Mouse (Mus musculus) ES-Bruce4 (cell line): ENCODE results near the gene Grb10. TPM values are rescaled to one million over a fixed set of nuclear protein-coding genes. Genes with fewer than 3 reads are reported as not detected.

ENCODE experiments used
- H3K27ac ChIP-seq: 2 replicates; pipeline ENCODE4 v1.5.1; 2012; ENCODE audit warnings: low read length, inconsistent platforms; ENCODE audit not compliant: insufficient read depth
- H3K27me3 ChIP-seq: 2 replicates; pipeline ENCODE4 v1.6.1; 2012; ENCODE audit warnings: mild to moderate bottlenecking, low read length, inconsistent platforms; ENCODE audit not compliant: control insufficient read depth, poor library complexity, insufficient read depth, severe bottlenecking
- H3K36me3 ChIP-seq: 2 replicates; pipeline ENCODE4 v1.6.1; 2012; ENCODE audit warnings: inconsistent platforms, mild to moderate bottlenecking, low read length, moderate library complexity; ENCODE audit not compliant: control insufficient read depth, poor library complexity, insufficient read depth, severe bottlenecking
- H3K4me1 ChIP-seq: one replicate; pipeline ENCODE4 v1.8.1; 2011; ENCODE audit warnings: low read length; ENCODE audit not compliant: control insufficient read depth, insufficient read depth
- H3K4me3 ChIP-seq: 2 replicates; pipeline ENCODE4 v1.5.1; 2011; ENCODE audit warnings: low read depth, mild to moderate bottlenecking, low read length
- H3K9ac ChIP-seq: 2 replicates; pipeline ENCODE4 v1.6.1; 2012; ENCODE audit warnings: low read depth, mild to moderate bottlenecking, inconsistent platforms; ENCODE audit not compliant: poor library complexity, severe bottlenecking
- H3K9me3 ChIP-seq: replicated peaks from 2 replicates; pipeline ENCODE4 v1.6.1; 2012; ENCODE audit warnings: mild to moderate bottlenecking, low read length, inconsistent platforms; ENCODE audit not compliant: control insufficient read depth, poor library complexity, insufficient read depth, severe bottlenecking
- CTCF ChIP-seq: IDR thresholded peaks from one replicate; pipeline ENCODE4 v1.8.1; 2011; ENCODE audit warnings: low read depth, low read length
- EP300 ChIP-seq: IDR thresholded peaks from 2 replicates; pipeline ENCODE4 v1.6.1; 2011; ENCODE audit warnings: low read depth, low read length; ENCODE audit not compliant: insufficient read depth
- POLR2A ChIP-seq: IDR thresholded peaks from one replicate; pipeline ENCODE4 v1.8.1; 2011; ENCODE audit warnings: low read length; ENCODE audit not compliant: insufficient read depth
- polyA plus RNA-seq: library from polyadenylated mRNA; stranded (reverse); fragments of >200 nt; gene quantifications from 2 replicates; pipeline ENCODE4 v1.2.4, GENCODE M21; 2011; ENCODE audit warnings: low read depth; ENCODE audit not compliant: missing spikeins, insufficient read depth, insufficient read length

Grb10 gene
- polyA plus RNA-seq, 1 experiment: 160 TPM

- peaks cover 6% of the 10 kb centered on the region for H3K9me3 ChIP-seq
- H3K9ac ChIP-seq: no peak overlapping the region
- H3K4me3 ChIP-seq: no peak overlapping the region
- no peak for TF ChIP-seq POLR2A
- TF ChIP-seq CTCF: no peak
- no peak for TF ChIP-seq EP300
- H3K27ac ChIP-seq: no peak overlapping the region
- H3K36me3 ChIP-seq: peaks cover 8% of the 10 kb centered on the region; the same call in 1 of the 2 replicates
- H3K4me1 ChIP-seq: no peaks in the 10 kb centered on the region
- H3K27me3 ChIP-seq: no peaks in the 10 kb centered on the region
Measured at GRCm38 (mm10) chr11:11968830-11969229, 69.7 kb downstream of the Grb10 start.

GRCm38 (mm10) chr11:11967519-11967918, 71.0 kb downstream of the Grb10 start:
- no peak overlapping the region for H3K27ac ChIP-seq
- no peaks in the 10 kb centered on the region for H3K27me3 ChIP-seq
- H3K9ac ChIP-seq: no peak overlapping the region
- peaks cover 8% of the 10 kb centered on the region; the same call in 1 of the 2 replicates for H3K36me3 ChIP-seq
- H3K4me1 ChIP-seq: no peaks in the 10 kb centered on the region
- peaks cover 6% of the 10 kb centered on the region for H3K9me3 ChIP-seq
- H3K4me3 ChIP-seq: no peak overlapping the region
- TF ChIP-seq CTCF: no peak
- TF ChIP-seq EP300: no peak
- no peak for TF ChIP-seq POLR2A

- H3K9me3 ChIP-seq: peaks cover 3% of the 10 kb centered on the region
- TF ChIP-seq CTCF (no peak), POLR2A (no peak), EP300 (no peak)
- H3K27ac ChIP-seq: no peak overlapping the region
- H3K9ac ChIP-seq: no peak overlapping the region
- no peaks in the 10 kb centered on the region for H3K27me3 ChIP-seq
- no peaks in the 10 kb centered on the region for H3K4me1 ChIP-seq
- H3K4me3 ChIP-seq: no peak overlapping the region
- H3K36me3 ChIP-seq: peaks cover 8% of the 10 kb centered on the region; the same call in 1 of the 2 replicates
Measured at GRCm38 (mm10) chr11:11966220-11966619, 72.3 kb downstream of the Grb10 start.

GRCm38 (mm10) chr11:11965501-11966125, 72.9 kb downstream of the Grb10 start:
- H3K9me3 ChIP-seq: no peaks in the 10 kb centered on the region
- H3K36me3 ChIP-seq: peaks cover 8% of the 10 kb centered on the region; the same call in 1 of the 2 replicates
- H3K27ac ChIP-seq: no peak overlapping the region
- H3K27me3 ChIP-seq: no peaks in the 10 kb centered on the region
- no peak for TF ChIP-seq CTCF
- TF ChIP-seq POLR2A: no peak
- TF ChIP-seq EP300: no peak
- H3K4me3 ChIP-seq: no peak overlapping the region
- H3K9ac ChIP-seq: no peak overlapping the region
- no peaks in the 10 kb centered on the region for H3K4me1 ChIP-seq

DNA sequence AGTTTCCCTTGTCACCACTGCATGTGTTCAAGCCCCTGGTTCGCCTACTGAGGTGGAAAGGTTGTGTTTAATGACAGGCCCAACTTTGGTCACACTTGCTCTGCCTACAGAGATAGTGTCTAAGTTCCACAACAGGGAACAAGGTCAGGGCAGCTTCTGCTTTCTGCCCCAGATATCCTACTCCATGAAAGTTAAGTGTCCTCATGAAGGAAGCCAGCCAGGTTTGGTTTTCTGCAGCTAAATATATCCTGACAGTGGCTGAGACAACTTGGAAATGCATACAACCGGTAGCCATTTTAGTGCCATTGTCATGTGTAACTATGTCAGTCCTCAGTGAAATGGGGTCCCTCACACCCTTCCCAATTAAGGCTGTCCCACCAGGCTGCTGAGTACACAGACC, 73.8 kb downstream of the Grb10 start:
- Histone ChIP-seq H3K9ac (no peak overlapping the region), H3K4me3 (no peak overlapping the region), H3K27ac (no peak overlapping the region), H3K36me3 (0 out of 2 replicates have a peak, but pooled peaks cover 6% of the 10 kb centered on the region), H3K4me1 (no peaks in the 10 kb centered on the region), H3K9me3 (no peaks in the 10 kb centered on the region), H3K27me3 (no peaks in the 10 kb centered on the region)
- TF ChIP-seq CTCF (no peak), EP300 (no peak), POLR2A (no peak)

GRCm38 (mm10) chr11:11963587-11963986, 74.9 kb downstream of the Grb10 start:
- no peaks in the 10 kb centered on the region for H3K36me3 ChIP-seq
- no peaks in the 10 kb centered on the region for H3K27me3 ChIP-seq
- TF ChIP-seq CTCF (no peak), EP300 (no peak), POLR2A (no peak)
- H3K4me3 ChIP-seq: no peak overlapping the region
- H3K9me3 ChIP-seq: no peaks in the 10 kb centered on the region
- H3K4me1 ChIP-seq: no peaks in the 10 kb centered on the region
- no peak overlapping the region for H3K9ac ChIP-seq
- no peak overlapping the region for H3K27ac ChIP-seq
